Mouse (Mus musculus): ENCODE results near the gene Impdh1. TPM values are rescaled to one million over a fixed set of nuclear protein-coding genes. Genes with fewer than 3 reads are reported as not detected.

Impdh1 gene
- polyA plus RNA-seq, 2 experiments from 2014 or later: 18.5 to 22.7 TPM

DNA sequence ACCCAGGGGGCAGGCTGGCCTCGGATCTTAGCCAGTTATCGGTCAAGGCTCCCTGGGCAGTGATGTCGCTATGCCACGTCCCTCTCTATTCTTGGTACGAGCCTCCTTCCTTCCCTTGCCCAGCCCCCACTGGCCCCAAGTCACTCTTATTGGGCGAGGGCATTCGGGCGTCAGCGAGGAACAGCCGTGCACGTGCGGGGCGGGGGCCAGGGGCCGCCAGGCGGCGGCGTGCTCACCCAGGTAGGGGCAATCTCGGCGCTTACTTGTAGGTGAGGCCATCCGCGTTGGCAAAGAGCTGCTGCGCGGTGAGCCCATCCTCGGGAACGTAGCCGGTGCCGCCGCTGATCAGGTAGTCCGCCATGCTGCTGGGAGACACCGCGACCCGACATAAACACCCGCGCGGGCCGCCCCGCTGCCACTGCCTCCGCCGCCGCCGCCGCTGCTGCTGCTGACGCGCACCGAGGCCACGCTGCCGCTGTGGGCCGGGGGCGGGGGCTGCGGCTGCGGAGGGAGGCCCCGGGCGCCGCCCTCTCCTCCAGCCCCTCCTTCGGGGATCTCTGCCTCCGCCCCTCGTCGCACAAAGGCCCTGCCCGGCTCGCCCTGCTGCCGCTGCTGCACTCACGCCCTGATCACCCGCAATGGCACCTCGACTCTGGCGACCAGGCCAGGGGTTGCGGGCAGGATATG is 4.2 kb downstream of the Impdh1 start:
- peak; percentile 64 for ATAC-seq

DNA sequence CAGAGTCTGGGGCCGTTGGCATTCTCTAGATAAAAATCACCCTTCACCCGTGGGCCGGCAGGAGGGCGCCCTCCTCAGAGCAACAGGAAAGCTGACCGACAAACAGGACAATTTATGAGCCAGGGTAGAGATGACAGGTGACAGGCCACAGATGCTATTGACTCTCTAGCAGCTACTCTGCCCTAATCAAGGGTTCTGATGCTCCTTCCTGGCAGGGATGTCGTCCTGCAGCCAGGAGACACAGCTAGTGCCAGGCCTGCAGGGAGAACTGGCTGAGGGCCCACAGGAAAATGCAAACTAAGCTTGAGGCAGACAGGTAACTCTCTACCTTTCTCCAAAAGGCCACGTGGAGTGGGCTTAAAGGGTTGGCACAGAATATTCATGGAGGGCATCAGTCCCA is 5.0 kb downstream of the Impdh1 start:
- no peak for ATAC-seq

DNA sequence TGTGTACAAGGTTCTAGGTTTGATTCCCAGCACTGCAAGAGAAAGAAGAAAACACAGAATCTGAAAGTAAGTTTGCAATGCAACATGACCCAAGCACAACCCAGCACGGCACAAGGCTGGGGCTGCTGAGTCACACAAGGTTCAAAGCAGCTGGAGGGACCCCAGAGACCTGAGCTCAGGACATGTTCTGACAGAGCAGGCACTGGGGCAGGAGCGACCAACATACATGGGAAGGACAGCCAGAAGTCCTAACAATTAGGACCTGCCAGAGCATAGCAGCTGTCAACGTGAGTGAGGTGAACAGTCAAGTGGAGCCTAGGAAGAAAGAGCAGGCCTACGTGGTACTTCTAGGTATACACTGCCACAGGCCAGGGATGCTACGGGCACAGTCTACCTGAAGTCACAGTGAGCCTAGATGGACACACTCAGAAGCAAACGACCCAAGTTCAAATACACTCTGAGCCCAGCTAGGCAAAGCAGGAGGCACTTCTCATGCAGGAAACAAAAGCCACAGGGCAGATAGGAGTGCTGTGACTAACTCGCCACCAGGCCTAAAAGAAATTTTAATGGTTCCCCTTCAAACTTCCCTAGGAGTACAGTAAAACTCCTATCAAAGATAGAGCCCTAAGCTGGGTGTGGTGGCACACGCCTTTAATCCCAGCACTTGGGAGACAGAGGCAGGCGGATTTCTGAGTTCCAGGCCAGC is 5.8 kb downstream of the Impdh1 start:
- ATAC-seq: no peak

DNA sequence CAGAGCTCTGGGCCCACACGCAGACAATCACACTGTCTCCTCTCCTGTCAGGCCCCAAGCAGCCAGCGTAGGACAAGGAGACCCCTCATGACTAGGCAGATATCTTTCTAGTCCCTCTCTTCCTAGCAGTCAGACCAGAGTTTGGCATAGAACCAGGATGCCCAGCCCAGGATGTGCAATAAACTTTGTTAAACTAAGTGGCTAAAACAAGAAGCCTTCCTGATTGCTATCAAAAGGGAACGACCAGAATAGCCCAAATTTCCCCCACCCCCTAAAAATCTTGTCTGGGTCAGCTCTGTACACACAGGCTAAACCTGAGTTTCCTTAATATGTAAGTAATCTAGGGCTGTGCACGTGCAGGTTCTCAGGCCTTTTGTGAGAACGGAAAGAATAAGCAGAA is 8.0 kb downstream of the Impdh1 start:
- ATAC-seq: no peak

DNA sequence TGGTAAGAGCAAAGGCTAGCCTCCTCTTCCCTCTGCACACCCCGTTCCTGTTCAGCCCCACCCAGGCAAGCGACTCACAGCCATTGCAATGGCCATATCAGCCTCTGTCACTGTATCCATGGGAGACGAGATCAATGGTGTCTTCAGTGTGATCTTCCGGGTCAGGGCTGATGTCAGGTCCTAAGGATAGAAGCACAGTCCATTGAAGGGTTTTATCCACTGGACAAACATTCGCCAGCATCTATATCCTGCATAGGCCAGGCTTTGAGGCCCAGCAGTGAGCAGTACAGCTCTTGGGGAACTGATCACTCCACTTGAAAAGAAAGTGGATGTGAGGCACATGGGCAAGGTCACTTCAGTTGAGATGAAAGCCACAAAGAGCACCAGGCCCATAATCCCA is 9.1 kb downstream of the Impdh1 start:
- no peak for ATAC-seq

DNA sequence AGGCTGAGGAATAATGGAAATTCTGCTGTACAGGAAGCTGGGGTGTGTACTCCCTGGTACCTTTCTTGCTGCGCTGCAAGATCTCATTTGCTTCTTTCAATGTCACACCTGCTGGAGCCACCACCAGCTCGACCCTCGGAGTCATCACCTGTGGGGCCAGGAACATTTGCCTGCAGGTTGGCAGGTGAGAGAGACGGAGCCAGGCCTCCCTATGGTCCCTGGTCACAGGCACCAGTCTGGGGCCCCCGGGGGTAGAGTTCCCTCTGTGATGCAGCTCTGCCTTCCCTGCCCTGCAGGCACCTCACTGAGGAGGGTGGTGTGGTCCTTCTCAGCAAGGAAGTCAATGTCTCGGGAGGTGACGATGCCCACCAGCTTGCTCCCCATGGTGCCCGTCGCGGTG is 10.2 kb downstream of the Impdh1 start:
- ATAC-seq: no peak

DNA sequence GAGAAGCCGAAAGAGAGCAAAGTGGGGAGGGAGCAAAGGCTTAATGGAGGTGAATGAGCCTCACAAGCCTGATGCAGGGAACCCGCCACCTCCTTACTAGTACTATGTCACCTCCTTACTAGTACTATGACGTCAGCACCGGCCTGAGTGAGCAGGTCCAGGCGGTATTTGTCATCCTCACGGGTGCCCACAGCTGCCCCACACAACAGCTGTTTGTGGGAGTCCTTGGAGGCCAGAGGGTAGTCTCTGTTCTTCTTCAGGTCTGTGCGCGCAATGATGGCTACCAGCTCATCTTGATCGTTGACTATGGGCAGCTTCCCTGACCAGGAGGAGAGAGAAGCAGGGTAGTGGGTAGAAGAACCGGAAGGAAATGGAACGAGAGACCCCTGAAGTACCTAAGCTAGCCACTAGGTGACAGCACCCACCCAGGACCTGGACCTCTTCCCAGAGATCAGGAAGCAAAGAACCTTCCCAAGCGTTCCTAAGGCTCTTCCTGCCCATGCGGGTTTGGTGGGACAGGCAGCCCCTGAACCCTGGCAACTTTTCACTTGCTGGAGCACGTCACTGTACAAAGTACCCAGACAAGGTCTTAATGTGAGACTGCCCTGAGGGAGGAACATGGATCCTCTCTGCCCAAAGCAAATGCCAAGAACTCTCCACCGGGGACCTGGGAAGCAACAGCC is 11.1 kb downstream of the Impdh1 start:
- ATAC-seq: peak; percentile 78

DNA sequence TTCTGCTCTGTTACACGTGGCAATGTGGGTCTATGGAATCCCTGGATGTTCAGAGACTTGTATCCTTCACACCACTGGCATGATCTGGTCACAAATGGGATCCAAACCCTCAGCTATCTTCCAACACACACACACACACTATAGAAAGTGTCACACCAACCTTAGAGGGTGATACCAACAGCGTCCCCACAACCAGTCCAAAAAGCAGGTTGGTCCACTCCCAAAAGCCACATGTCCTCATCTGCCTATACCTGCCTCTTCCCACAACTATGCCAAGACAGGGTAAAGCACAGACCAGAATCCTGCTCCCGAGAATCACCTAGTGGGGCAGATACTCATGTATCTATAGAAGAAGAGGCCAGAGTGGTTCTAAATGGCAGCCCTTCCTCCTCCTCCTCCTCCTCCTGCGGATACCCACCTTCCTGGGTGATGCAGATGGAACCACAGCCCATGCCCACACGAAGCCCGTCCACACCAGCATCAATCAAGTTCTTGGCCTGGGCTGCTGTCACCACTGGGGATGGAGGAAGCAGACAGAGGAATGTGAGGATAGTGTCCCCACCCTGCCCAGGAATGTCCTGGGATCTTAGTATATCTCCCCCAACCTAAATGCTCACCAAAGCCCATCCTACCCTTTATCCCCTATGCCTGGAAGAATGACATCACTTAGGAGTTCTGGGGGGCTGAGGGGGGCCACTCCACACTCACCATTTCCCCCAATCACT is 12.1 kb downstream of the Impdh1 start:
- no peak for ATAC-seq

DNA sequence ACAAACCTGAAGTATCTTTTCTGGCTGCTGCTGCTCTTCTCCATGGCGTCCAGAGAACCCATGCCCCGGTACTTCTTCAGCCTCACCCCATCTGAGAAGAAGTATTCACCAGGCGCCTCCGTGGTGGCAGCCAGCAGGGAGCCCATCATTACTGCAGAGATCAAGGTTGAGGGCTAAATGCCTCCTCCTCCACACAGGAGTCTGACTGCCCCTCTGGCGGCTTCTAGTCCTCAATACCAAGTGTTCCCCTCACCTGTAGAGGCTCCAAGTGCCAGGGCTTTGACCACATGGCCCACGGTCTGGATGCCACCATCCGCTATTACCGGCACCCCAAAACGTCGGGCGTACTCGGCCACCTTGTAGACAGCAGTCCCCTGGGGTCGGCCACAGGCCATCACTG is 13.1 kb downstream of the Impdh1 start:
- no peak for ATAC-seq

DNA sequence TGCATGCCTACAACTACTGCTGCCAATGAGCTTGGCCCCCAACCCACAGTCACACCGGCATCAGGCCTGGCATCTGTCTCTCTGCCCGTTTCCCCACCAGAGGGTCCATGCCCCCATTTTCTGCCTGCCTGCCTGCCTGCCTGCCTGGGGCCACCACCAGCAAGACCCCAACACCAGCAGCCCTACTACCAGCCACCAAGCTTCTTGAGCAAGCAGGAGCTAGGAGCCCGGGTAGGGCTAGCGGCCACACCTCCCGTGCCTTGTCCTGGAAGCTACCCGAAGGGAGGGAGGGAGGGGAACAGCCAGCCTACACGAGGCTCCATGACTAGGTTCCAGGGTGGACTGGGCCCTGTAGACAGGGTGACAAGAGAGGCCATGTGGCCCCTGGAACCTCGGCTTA is 14.2 kb downstream of the Impdh1 start:
- no peak for ATAC-seq

DNA sequence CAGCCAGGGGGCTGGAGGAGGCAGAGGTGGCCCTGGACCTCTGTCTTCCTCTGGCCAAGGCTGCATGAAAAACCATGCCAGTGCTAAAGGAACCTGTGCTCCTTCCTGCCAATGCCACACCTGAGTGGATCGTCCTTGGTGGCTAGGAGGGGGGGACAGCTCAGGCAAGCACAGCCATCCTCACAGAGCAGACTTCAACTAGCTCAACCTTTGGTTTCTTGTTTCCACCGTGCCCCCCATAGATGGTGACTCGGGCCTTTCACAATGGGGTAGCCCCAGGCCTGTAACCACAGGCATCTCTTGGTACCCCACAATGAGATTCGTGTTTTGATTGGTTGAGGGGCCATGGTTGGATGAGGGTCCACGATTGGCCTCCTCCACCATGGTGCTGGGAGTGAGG is 14.8 kb downstream of the Impdh1 start:
- no peak for ATAC-seq

DNA sequence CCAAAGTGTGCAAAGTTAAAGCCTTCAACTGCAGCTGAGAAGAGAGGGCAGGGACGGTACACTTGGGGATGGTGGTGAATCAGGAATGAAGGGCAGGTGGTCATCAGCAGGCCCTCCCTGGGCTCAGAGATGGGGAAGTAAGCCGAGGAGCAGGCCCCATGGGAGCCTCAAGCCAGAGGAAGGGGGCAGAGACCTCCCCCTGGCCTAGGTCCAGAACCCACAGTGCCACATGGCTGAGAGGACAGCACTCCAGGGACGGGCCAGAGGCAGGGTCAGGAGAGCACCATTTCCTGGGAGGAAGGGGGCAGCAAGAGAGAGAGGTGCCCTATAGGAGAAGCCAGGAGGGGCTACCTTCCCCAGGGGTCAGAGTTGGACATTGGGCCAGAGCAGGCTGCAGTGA is 15.7 kb downstream of the Impdh1 start:
- ATAC-seq: no peak

DNA sequence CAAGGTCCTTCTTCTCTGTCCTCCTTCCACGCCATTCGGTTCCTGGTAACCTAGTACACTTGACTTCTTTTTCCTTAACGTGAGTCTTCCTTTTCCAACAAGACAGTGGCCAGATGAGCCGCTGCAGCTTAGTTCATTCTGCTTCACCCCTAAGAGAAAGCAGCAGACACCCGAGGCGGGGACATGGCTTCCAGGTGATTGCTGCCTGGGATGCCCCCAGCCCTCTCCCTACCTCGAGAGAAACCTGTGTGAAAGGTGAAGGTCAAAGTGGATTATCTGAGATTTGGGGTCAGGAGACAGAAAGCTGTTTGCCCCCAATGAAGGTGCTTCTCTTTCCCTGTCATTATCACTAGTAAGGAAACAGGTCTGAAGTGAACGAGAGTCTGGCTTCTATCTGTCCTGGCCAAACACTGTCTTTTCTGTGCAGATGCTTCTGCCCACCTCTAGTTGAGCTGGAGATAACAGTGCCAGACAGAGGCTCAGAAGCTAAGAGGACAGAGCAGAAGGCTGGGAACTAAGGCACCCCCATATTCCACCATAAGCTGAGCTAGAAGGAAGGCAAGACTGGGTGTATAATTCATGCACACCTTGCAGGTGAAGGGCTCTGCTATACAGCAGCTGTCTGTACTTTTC is 16.8 kb downstream of the Impdh1 start:
- ATAC-seq: no peak

DNA sequence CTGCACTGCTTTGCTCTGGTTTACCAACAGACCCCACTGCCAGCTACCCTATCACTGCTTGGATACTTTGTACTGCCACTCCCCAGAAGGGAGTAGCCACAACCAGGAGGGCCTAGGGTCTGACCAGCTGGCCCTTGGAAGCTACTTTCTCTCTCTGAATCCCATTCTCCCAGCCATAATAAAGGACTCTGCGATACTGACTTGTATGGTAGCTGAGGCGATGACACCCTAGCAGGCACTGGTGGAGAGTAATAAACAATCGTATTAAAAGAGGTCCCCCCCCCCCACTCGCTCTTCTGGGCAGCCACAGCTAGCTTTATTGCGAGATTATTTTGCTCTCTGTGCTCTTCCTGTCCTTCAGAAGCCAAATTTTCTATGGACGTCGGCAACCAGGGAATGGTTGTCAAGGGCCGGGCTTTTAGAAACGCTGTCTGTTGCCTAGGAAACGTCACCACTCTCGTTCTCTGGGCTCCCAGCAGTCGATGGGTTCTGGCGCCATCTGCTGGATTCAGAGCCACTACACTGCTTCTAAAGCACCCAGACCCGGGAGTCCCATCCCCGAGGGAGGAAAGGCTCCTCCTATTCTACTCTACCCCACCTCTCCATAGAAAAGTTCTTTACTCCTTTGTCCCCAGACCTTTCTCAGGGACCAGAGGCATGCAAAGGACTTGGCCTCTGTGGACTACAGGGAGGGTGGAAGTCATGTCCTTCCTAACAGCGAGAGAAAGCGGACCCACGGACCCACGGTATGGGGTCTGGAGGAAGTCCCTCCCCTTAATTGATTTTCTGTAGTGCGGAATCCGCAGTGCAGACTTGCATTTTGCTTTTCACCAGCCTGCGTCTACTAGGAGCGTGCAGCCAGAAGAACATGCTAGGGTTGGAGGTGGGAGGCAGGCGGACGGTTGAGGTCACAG is 17.6 kb downstream of the Impdh1 start:
- peak; percentile 96 for ATAC-seq

DNA sequence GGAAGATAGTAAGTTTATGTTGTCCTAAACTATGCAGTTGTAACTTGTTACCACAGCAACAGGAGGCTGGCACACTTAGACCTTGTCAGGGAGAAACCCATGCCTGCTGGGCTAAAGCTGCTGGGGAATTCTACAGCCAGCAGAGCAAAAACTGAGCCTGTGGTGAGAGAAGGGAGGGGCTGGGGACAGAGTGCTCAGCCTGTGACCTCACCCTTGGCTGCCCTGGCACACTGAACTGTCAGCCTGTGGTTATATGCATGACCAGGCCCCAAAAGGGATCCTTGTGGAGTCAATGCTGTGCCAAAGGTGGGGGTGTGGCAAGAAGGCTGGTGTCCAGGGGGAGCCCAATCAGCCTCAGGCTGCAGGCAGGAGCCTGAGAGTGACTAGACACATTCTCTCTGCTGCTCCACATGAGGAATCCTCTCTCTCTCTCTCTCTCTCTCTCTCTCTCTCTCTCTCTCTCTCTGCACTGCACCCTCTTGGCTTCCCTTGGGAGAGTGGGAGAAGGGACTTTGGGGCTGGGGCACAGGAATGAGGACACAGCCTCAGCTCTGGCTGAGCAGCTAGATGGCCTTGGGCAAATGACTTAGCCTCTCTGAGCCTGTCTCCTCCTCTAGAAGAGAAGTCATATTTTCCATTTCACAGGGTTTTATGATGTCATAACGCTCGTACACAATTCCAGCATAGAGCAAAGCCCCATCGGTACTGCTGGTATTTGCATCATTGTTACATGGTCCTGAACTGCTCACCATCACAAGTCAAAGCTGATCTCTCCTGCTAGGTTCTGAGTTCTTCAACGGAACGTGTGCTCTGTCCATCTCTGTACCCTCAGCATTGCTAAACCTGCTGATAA is 20.1 kb downstream of the Impdh1 start:
- no peak for ATAC-seq

DNA sequence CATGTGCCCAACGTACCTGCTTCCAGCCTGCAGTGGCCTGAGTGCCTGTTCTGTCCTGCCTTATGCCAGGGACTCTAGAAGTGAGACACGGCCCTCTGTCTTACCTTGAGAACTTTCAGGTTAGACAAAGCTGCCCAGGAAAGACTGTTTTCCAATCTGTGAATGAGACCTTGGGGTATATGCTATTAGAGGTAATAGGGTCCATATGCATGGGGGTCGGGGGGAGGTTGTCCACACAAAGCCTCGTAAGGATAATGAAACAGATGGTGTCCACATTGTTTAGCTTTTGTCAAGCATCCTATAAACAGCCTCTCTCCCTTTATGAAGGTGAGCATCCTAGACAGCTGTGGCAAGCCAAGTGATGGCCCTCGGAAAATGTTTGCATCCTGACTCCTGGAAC is 21.0 kb downstream of the Impdh1 start:
- no peak for ATAC-seq

DNA sequence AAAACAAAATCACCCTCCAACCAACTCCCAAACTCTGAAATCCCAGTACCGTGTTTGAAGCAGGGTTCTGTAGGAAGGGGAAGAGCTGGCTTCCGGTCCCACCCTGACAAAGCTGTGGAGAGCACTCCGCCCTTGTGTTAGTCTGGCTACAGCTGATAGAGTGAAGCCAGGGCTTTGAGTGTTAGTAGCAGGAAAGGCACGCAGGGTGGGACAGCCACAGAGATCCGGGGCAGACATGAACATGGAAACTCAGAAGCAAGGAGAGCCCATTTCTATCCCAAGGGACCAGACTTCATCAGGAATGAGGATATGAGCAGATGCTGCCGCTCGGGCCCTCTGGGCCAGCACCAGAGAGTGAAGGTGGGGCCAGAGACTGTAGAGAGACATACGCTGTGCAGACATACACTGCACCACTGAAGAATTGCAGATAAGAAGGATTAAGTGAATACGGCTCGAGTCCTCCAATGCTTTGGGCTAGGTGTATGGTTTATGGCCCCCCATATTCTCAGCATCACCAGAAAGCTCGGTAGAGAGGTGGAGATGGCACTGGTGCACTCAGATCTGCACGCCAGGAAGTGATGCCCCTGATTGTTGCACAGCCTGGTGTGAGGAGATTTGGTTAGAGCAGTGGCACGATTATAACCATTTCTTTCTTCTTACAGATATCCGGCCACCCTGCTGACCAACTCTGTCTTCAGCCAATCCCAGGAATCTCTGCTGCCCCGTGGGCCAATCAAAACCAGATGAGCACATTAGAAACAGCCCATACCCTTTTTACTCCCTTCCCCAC is 22.0 kb downstream of the Impdh1 start:
- no peak for ATAC-seq

DNA sequence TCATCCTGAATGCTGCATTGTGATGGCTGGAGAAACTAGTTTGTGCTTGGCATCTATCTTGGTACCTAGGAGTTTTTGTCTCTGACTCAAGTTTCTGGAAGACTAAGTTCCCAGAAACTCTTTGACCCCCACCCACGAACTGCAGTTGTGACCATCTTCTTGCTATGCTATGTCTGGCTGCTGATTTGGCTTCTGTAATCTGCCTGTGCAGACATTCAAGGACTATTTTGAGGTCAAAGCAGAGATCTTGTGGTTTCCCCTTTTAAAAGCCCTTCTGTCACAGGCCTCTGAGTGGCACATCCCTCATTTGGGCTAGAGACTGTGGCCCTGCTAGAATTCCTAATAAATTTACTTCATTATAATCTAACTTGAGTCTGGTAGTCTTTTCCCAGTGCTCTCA is 28.2 kb downstream of the Impdh1 start:
- ATAC-seq: no peak

DNA sequence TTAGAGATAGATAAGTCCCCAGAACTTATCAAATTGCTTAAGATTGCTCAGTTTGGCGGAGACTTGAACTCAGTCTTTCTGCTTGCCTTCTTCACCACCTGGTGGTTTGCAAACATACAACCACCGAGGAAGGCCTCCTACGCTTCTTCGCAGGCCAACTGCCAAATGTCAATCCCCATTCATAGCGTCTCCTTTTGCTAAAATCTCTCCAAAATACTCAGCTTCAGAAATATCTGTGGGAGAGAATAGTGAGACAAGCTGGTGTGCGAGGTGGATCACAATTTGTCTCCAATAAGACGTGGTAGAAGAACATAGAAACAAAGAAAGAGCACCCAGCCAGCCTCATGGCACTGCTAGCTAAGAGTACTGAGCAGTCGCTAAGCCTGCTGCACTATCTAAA is 36.3 kb downstream of the Impdh1 start:
- no peak for ATAC-seq
